Mouse (Mus musculus): ENCODE data around the gene Rpl3.

DNA sequence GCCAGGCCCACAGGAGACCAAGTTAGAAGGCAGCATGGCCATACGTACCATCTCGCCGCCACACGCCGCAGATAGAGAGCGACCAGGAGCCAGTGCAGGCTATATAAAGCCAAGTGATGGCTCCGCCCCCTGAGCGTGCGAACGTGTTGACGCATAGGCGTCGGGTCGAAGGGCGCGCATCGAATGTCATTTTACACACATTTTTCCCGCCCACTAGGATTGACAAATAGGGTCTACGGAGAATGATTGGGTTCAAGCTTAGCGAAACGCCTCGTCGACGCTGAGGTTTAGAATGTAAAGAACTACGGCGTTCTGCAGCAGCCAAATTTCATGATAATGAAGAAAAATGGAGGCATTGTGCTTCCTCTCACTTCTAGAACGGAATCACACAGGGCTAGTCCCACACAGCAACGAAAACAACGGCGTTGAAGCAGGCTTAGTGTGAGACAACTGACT lies 8.4 kb downstream of the Rpl3 start:
- TF ChIP-seq POLR2A (IDR thresholded peaks at IDR 0.05; ENCODE audit: borderline replicate concordance, insufficient read depth, low read length) (peak; percentile 100), CTCF (IDR thresholded peaks at IDR 0.05; ENCODE audit: borderline replicate concordance, insufficient read depth, low read depth, low read length) (no peak)

All from cerebellum, adult 2 months (tissue).